Mouse (Mus musculus) intestine, embryonic 14.5 days (tissue): Measurements from ENCODE around the gene Naa38. TPM values are rescaled to one million over a fixed set of nuclear protein-coding genes. Genes with fewer than 3 reads are reported as not detected.
"Not testable (repeated sequence)": the region's sequence is repeated elsewhere in the genome, so short reads cannot be mapped to it uniquely, and the experiment has no call there.

Experiments used
- ATAC-seq: fragments of 200-750 bp; cut with Nextera tagmentation; replicated peaks from 2 replicates; pipeline ENCODE4 v1.8.0; 2017; ENCODE audit warnings: low read depth, moderate number of reproducible peaks, moderate TSS enrichment, moderate library complexity; ENCODE audit not compliant: low FRiP score, low TSS enrichment
- DNase-seq: peaks from one replicate; pipeline ENCODE4 v3.0.0-alpha.2; 2018; ENCODE audit warnings: low spot score
- H3K27ac ChIP-seq: fragments of 300-500 bp; sonication (generic); 2 replicates; pipeline ENCODE4 v1.5.1; 2014; ENCODE audit warnings: low read depth, mild to moderate bottlenecking, control low read depth
- H3K27me3 ChIP-seq: fragments of 300-500 bp; sonication (generic); replicated peaks from 2 replicates; pipeline ENCODE4 v1.6.1; 2014; ENCODE audit warnings: low read length, control low read depth; ENCODE audit not compliant: control insufficient read depth, insufficient read depth
- H3K36me3 ChIP-seq: fragments of 300-500 bp; sonication (generic); 2 replicates; pipeline ENCODE4 v1.6.1; 2014; ENCODE audit warnings: low read length, control low read depth; ENCODE audit not compliant: control insufficient read depth, insufficient read depth
- H3K4me1 ChIP-seq: fragments of 300-500 bp; sonication (generic); replicated peaks from 2 replicates; pipeline ENCODE4 v1.6.1; 2014; ENCODE audit warnings: low read length, control low read depth, mixed read lengths; ENCODE audit not compliant: control insufficient read depth, insufficient read depth
- H3K4me2 ChIP-seq: fragments of 300-500 bp; sonication (generic); 2 replicates; pipeline ENCODE4 v1.6.1; 2014; ENCODE audit warnings: low read length
- H3K4me3 ChIP-seq: fragments of 300-500 bp; sonication (generic); 2 replicates; pipeline ENCODE4 v1.5.1; 2014; ENCODE audit warnings: low read depth, low read length, control low read depth, mixed read lengths
- H3K9ac ChIP-seq: fragments of 300-500 bp; sonication (generic); 2 replicates; pipeline ENCODE4 v1.6.1; 2014; ENCODE audit warnings: mild to moderate bottlenecking, low read length
- H3K9me3 ChIP-seq: fragments of 300-500 bp; sonication (generic); 2 replicates; pipeline ENCODE4 v1.6.1; 2016; ENCODE audit warnings: low read length, control low read depth; ENCODE audit not compliant: control insufficient read depth
- WGBS: fragments of 180-500 bp; shearing (Covaris S2); extraction: QIAGEN DNeasy Blood & Tissue Kit; methylation state at CpG from one replicate; pipeline ENCODE4 v1.1.7; 2014; 5-methylcytosine and 5-hydroxymethylcytosine counted together
- polyA plus RNA-seq: library from polyadenylated mRNA; unstranded; fragments of >200 nt; fragmentation: Nextera tagmentation; extraction: Ambion mirVana; gene quantifications from 2 replicates; pipeline ENCODE4 v1.2.1, GENCODE M21; 2014

The Naa38 gene
- 184 and 197 TPM in 2 replicates for polyA plus RNA-seq

DNA sequence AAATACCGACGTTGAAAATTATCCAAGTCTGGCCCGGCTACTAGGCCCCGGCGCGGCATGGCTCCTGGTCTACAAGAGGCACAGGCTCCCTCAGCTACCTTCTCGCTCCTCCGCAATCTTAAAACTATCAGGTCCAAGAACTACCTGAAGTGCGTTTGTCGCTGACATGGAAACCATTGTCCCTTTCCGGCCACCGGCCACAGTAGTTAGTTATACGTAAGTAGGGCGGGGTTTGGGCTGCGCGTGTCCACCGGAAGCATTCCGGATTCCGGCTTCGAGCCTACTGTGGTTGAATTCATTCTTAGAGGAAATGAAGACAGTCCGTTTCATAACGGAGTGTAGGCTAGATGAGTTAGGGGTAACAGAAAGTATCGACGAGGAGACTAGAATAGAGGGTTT lies at the start of gene Naa38, which contains the start of gene Cyb5d1:
Naa38 (plus strand) TSS at position 253 of the 399 bp plus-strand sequence.
Cyb5d1 (minus strand) TSS at position 397 of the 399 bp plus-strand sequence.
- Histone ChIP-seq H3K36me3 (peaks cover 10% of the 10 kb centered on the region), H3K27ac (peak within 1 kb of the TSS; percentile 97), H3K4me3 (peak within 1 kb of the TSS; percentile 70), H3K4me2 (peak within 1 kb of the TSS; percentile 72), H3K9ac (peak within 1 kb of the TSS; percentile 96), H3K4me1 (peaks cover 24% of the 10 kb centered on the region)
- not testable (repeated sequence) for H3K9me3 ChIP-seq, H3K27me3 ChIP-seq
- ATAC-seq (peak; percentile 60), DNase-seq (peak; percentile 91)
- under 1% methylated on average over 24 of the region's 24 CpGs for WGBS

DNA sequence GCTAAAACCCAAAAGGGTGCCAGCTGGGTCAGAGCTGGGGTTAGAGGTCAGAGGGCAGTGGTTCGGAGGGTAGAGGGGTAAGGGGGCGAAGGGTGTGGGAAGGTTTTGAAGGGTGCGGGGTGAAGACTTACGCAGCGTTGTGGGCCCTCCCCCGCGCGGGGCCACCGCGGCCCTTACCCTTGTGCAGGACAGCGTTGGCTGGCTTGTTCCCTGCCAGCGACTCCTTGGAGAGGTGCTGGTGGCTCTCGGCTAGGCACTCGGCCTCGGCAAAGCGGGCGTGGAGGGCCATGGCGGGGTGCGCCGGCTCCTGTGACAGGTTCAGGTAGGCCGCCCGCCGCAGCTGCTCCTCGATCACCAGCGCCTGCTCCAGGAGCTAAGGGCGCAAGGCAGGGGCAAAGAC lies 48.8 kb upstream of the Naa38 start:
- H3K4me1 ChIP-seq: peaks cover 2% of the 10 kb centered on the region; the same call in 1 of the 2 replicates
- no peak for DNase-seq
- 92% methylated on average over 25 of the region's 26 CpGs for WGBS
- H3K27ac ChIP-seq: no peak overlapping the region
- no peak overlapping the region for H3K4me3 ChIP-seq
- H3K9me3 ChIP-seq: no peaks in the 10 kb centered on the region
- peaks cover 86% of the 10 kb centered on the region for H3K36me3 ChIP-seq
- H3K9ac ChIP-seq: no peak overlapping the region
- H3K27me3 ChIP-seq: no peaks in the 10 kb centered on the region
- H3K4me2 ChIP-seq: no peak overlapping the region
- no peak for ATAC-seq

DNA sequence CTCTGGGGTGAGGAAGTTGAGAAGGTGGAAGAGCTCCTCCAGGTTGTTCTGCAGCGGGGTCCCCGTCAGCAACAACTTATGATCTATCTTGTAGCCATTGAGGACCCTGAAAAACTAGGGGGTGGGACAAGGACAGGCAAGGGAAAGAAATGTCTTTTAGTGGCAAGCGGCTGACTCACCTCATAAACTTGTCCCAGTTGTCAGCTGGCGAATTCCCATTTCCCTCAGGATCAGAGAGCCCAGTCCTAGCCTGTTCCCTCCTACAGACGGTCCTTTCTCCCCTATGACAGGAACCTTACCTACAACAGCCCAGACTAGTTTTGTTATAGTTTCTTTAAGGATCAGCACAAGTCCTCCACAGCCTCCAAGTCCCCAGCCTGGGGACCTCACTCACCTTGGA lies 38.7 kb upstream of the Naa38 start:
- 92% methylated on average over 5 of the region's 5 CpGs for WGBS
- ATAC-seq (no peak), DNase-seq (no peak)
- Histone ChIP-seq H3K9ac (no peak overlapping the region), H3K4me2 (no peak overlapping the region), H3K27ac (no peak overlapping the region), H3K27me3 (no peaks in the 10 kb centered on the region), H3K4me3 (no peak overlapping the region), H3K4me1 (no peaks in the 10 kb centered on the region), H3K36me3 (peaks cover 100% of the 10 kb centered on the region), H3K9me3 (no peaks in the 10 kb centered on the region)

DNA sequence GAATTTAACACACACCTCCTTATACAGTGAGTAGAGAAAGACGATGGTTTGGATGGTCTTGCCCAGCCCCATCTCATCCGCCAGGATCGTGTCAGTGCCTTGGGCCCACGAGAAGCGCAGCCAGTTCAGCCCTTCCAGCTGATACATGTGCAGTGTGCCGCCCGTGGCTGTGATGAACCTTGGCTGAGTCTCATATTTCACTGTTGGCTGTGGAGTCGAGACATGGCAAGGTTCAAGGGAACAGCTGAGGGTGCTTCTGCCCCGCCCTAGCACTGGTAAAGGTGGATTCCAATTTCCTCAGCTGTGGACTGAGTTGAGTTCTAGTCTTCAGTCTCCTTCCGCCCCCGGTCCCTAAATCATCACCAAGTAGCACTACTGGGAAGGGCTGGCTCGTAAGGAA lies 37.6 kb upstream of the Naa38 start:
- H3K36me3 ChIP-seq: peaks cover 100% of the 10 kb centered on the region
- no peak overlapping the region for H3K4me2 ChIP-seq
- no peaks in the 10 kb centered on the region for H3K27me3 ChIP-seq
- DNase-seq (no peak), ATAC-seq (no peak)
- no peaks in the 10 kb centered on the region for H3K9me3 ChIP-seq
- WGBS: 88% methylated on average over 12 of the region's 12 CpGs
- H3K4me1 ChIP-seq: no peaks in the 10 kb centered on the region
- H3K9ac ChIP-seq: no peak overlapping the region
- no peak overlapping the region for H3K27ac ChIP-seq
- no peak overlapping the region for H3K4me3 ChIP-seq

DNA sequence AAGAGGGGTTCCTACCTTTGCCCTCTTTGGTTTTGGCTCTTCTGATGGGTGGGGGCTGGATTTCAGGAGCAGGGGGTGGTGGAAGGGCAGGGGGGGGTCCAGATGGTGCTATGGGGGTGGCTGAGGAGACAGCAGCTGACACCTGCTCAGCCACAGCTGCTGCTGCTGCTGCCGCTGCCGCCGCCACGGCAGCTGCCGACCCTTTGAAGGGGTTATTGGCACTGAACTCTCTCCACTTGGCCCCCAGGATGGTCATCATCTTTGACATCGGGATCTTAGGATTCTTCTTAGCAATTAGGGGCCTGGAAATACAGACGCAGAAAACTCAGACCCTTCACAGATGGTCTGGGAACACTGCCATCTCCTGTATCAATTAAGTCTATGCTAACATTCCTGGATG lies 33.3 kb upstream of the Naa38 start:
- DNase-seq (no peak), ATAC-seq (no peak)
- H3K4me1 ChIP-seq: peaks cover 24% of the 10 kb centered on the region
- 74% methylated on average over 7 of the region's 7 CpGs for WGBS
- no peak overlapping the region for H3K27ac ChIP-seq
- H3K9ac ChIP-seq: no peak overlapping the region
- H3K4me3 ChIP-seq: no peak overlapping the region
- no peaks in the 10 kb centered on the region for H3K9me3 ChIP-seq
- peaks cover 69% of the 10 kb centered on the region for H3K36me3 ChIP-seq
- H3K27me3 ChIP-seq: no peaks in the 10 kb centered on the region
- H3K4me2 ChIP-seq: no peak overlapping the region

DNA sequence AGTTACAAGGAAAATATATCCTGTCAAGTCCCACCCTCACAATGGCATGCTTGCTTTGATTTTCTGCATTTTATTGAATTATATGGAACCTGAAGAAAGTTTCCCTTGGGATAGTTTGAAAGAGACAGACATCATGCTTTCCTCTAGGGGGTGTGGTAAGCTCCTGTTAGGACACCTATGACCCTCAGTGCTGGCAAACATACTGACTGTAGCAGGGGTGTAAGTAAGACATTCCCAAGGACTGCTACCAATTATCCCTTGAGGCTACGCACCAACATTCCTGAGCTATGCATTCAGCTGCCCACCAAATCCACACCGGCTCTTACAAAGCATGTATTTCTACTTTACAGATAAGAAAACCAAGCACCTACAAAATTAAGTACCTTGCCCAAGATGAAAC lies 32.8 kb upstream of the Naa38 start:
- Histone ChIP-seq H3K4me2 (no peak overlapping the region), H3K36me3 (peaks cover 64% of the 10 kb centered on the region), H3K27me3 (no peaks in the 10 kb centered on the region), H3K4me3 (no peak overlapping the region), H3K9ac (no peak overlapping the region), H3K27ac (no peak overlapping the region), H3K9me3 (no peaks in the 10 kb centered on the region), H3K4me1 (peaks cover 26% of the 10 kb centered on the region)
- no peak for ATAC-seq
- no peak for DNase-seq
- WGBS: 83% methylated on average over 2 of the region's 2 CpGs

DNA sequence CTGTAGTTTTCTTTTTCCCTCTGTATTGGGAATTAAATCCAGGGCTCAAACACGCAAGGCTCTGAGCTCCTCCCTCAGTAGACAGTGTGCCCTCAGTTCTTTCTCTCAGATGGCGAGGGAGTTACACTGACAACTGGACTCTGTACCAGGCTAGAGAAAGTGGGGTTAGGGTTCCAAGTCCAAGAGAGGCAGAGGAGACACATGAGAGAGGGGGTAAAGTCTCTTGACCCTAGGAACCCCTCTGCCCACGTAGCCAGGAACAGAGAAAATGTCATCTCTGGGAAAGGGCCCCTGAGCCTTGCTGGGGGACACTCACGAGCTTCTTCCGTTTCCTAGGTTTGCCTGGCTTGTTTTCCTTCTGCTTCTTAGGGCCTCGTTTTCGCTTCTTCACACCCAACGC lies 30.9 kb upstream of the Naa38 start:
- H3K9me3 ChIP-seq: no peaks in the 10 kb centered on the region
- peaks cover 26% of the 10 kb centered on the region for H3K4me1 ChIP-seq
- no peaks in the 10 kb centered on the region for H3K27me3 ChIP-seq
- 47% methylated on average over 8 of the region's 8 CpGs for WGBS
- DNase-seq (no peak), ATAC-seq (no peak)
- H3K4me2 ChIP-seq: peak overlapping the region; percentile 64
- no peak overlapping the region for H3K9ac ChIP-seq
- H3K27ac ChIP-seq: peak overlapping the region; percentile 95
- H3K4me3 ChIP-seq: no peak overlapping the region
- H3K36me3 ChIP-seq: peaks cover 45% of the 10 kb centered on the region

DNA sequence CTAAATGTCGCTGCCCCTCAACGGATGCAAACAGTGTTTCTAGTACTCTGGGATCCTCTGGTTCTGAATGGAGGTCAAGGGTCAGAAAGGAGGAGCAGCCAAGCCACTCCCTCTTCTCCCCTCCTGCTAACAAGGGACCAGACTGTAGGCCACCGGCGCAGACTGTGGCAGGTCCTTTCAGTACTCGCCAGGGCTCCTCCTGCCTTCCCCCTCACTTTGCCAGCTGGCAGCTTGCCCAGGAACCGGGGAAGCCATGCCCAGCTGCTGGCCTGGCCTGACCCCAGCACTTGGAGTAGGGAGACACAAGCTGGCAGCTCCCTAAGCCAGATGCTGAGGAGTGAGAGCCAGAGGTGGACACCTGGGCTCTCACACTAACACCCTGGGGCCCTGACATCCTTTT lies 30.4 kb upstream of the Naa38 start:
- Histone ChIP-seq H3K36me3 (peaks cover 40% of the 10 kb centered on the region), H3K4me2 (peak overlapping the region; percentile 64), H3K27ac (peak overlapping the region; percentile 95), H3K9me3 (no peaks in the 10 kb centered on the region), H3K4me1 (peaks cover 26% of the 10 kb centered on the region), H3K27me3 (no peaks in the 10 kb centered on the region), H3K4me3 (0 out of 2 replicates have a peak overlapping the region, but pooled peaks have one; percentile 80), H3K9ac (no peak overlapping the region)
- 2% methylated on average over 6 of the region's 6 CpGs for WGBS
- peak; percentile 85 for DNase-seq
- ATAC-seq: no peak; the same call in 1 of the 2 replicates

DNA sequence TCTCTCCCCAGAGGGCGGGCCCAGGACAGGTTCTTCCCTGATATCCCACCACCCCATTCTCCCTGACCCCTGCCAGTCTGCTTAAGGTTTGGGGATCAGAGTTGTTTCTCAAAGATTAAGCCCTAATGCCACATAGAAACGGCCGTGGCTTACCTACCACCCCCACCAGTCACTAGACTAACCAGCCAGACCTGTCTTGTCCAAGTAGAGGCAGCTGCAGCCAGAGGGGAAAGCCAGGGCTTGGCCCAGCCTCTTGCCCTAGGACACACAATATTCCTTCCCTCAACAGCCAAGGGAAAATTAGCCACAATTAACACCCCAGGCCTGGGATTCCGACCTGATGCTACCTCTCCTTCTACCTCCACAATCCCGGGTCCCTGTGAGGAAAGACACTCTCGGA lies 29.6 kb upstream of the Naa38 start:
- no peak for ATAC-seq
- Histone ChIP-seq H3K9ac (peak overlapping the region; percentile 31), H3K27me3 (no peaks in the 10 kb centered on the region), H3K4me2 (peak overlapping the region; percentile 64), H3K4me3 (peak overlapping the region; percentile 80), H3K36me3 (peaks cover 32% of the 10 kb centered on the region), H3K27ac (peak overlapping the region; percentile 95), H3K9me3 (no peaks in the 10 kb centered on the region), H3K4me1 (peaks cover 29% of the 10 kb centered on the region)
- peak; percentile 66 for DNase-seq
- 14% methylated on average over 6 of the region's 6 CpGs for WGBS
